In genomic region chr2:173082706-173083105, GRCm38 (mm10) we compare ENCODE assay signal across 21 mouse cellular contexts. TPM values are rescaled to one million over a fixed set of nuclear protein-coding genes. Genes with fewer than 3 reads are reported as not detected.
A peak's percentile ranks its signal among the peaks of the same experiment; 100 is the strongest.
DNase-seq lines count a peak whose midpoint lies in the region; ATAC-seq and TF ChIP-seq lines count a peak whose summit lies in the region.
"Had no signal": no experiment of that assay in that cellular context is flagged by ENCODE, and none has a peak within 500 bp of the region (broad histone marks: within the 10 kb centered on the region; RNA-seq: fewer than 3 reads in every experiment).

No protein-coding gene starts in this region.

- no peak overlapping the region for H3K4me3 ChIP-seq in heart, postnatal 0 days (ENCODE audit: low read depth, low read length)
- H3K4me3 ChIP-seq in midbrain, embryonic 14.5 days (replicated peaks; ENCODE audit: low read depth, low read length) = no peak overlapping the region
- H3K4me3 ChIP-seq in hindbrain, embryonic 10.5 days = no peak overlapping the region
- H3K4me3 ChIP-seq: forebrain, embryonic 12.5 days; intestine, embryonic 15.5 days; left cerebral cortex, adult 2 months had no signal

- no peak for ATAC-seq in heart, postnatal 0 days (ENCODE audit: insufficient read depth, low read depth)
- ATAC-seq in midbrain, embryonic 14.5 days (ENCODE audit: low FRiP score, low TSS enrichment) = no peak
- ATAC-seq: midbrain, embryonic 16.5 days had no signal

- WGBS in heart, postnatal 0 days = 82% methylated on average over 3 of the region's 3 CpGs
- WGBS in midbrain, embryonic 14.5 days = 90% methylated on average over 3 of the region's 3 CpGs
- 83% methylated on average over 3 of the region's 3 CpGs for WGBS in hindbrain, embryonic 10.5 days

- H3K4me1 ChIP-seq in heart, postnatal 0 days (ENCODE audit: control insufficient read depth, insufficient read depth) = peaks cover 20% of the 10 kb centered on the region
- H3K4me1 ChIP-seq in midbrain, embryonic 14.5 days (ENCODE audit: control insufficient read depth, insufficient read depth, low read length) = no peaks in the 10 kb centered on the region
- peaks cover 17% of the 10 kb centered on the region for H3K4me1 ChIP-seq in hindbrain, embryonic 10.5 days (replicated peaks)
- H3K4me1 ChIP-seq: forebrain, embryonic 12.5 days; intestine, embryonic 15.5 days had no signal

- H3K36me3 ChIP-seq in heart, postnatal 0 days (replicated peaks; ENCODE audit: control insufficient read depth, insufficient read depth, low read length) = no peaks in the 10 kb centered on the region
- H3K36me3 ChIP-seq in midbrain, embryonic 14.5 days (ENCODE audit: control insufficient read depth, insufficient read depth, low read length) = no peaks in the 10 kb centered on the region
- H3K36me3 ChIP-seq in hindbrain, embryonic 10.5 days = no peaks in the 10 kb centered on the region
- H3K36me3 ChIP-seq: forebrain, embryonic 12.5 days; heart, embryonic 13.5 days; intestine, embryonic 15.5 days; liver, embryonic 13.5 days had no signal

- H3K27ac ChIP-seq in heart, postnatal 0 days (ENCODE audit: low read depth) = peak overlapping the region; percentile 60; the same call in 1 of the 2 replicates
- no peak overlapping the region for H3K27ac ChIP-seq in midbrain, embryonic 14.5 days (replicated peaks; ENCODE audit: low read depth, low read length)
- no peak overlapping the region for H3K27ac ChIP-seq in hindbrain, embryonic 10.5 days
- H3K27ac ChIP-seq: forebrain, embryonic 12.5 days; intestine, embryonic 15.5 days; left cerebral cortex, adult 2 months; liver, embryonic 13.5 days had no signal

- H3K27me3 ChIP-seq in heart, postnatal 0 days (ENCODE audit: control insufficient read depth, insufficient read depth, low read length) = no peaks in the 10 kb centered on the region
- no peaks in the 10 kb centered on the region for H3K27me3 ChIP-seq in midbrain, embryonic 14.5 days (ENCODE audit: control insufficient read depth, insufficient read depth, low read length)
- H3K27me3 ChIP-seq in hindbrain, embryonic 10.5 days (ENCODE audit: insufficient read depth, poor library complexity, severe bottlenecking) = peaks cover 10% of the 10 kb centered on the region; the same call in 1 of the 2 replicates
- H3K27me3 ChIP-seq: forebrain, embryonic 12.5 days; heart, embryonic 13.5 days; intestine, embryonic 15.5 days had no signal

- H3K4me2 ChIP-seq in heart, postnatal 0 days (ENCODE audit: low read depth, low read length) = no peak overlapping the region
- H3K4me2 ChIP-seq in midbrain, embryonic 14.5 days (ENCODE audit: low read length) = no peak overlapping the region
- H3K4me2 ChIP-seq: forebrain, embryonic 12.5 days had no signal

- H3K9ac ChIP-seq in heart, postnatal 0 days (replicated peaks; ENCODE audit: low read depth, low read length) = no peak overlapping the region
- no peak overlapping the region for H3K9ac ChIP-seq in midbrain, embryonic 14.5 days (replicated peaks; ENCODE audit: low read length)
- H3K9ac ChIP-seq: forebrain, embryonic 12.5 days had no signal

- no peak for TF ChIP-seq EP300 in heart, postnatal 0 days (IDR thresholded peaks at IDR 0.05; ENCODE audit: low read depth)

- H3K9me3 ChIP-seq in heart, postnatal 0 days (replicated peaks; ENCODE audit: control insufficient read depth, low read length) = no peaks in the 10 kb centered on the region
- no peaks in the 10 kb centered on the region for H3K9me3 ChIP-seq in midbrain, embryonic 14.5 days (ENCODE audit: control insufficient read depth, low read length)
- no peaks in the 10 kb centered on the region for H3K9me3 ChIP-seq in hindbrain, embryonic 10.5 days
- H3K9me3 ChIP-seq: forebrain, embryonic 12.5 days; heart, embryonic 13.5 days; intestine, embryonic 15.5 days; liver, embryonic 13.5 days had no signal

- no peak for DNase-seq in heart, postnatal 0 days (ENCODE audit: low spot score)
- DNase-seq in heart, adult 11 months = no peak
- DNase-seq in CD4-positive, CD25-positive, alpha-beta regulatory T cell, adult 2 months (ENCODE audit: low read depth, low spot score) = peak; percentile 71
- DNase-seq in induced T-regulatory cell, adult 2 months (ENCODE audit: low read depth) = peak; percentile 86
- peak; percentile 78 for DNase-seq in thymus, postnatal 25 days
- DNase-seq in midbrain, embryonic 14.5 days = no peak
- DNase-seq in hindbrain, embryonic 10.5 days (ENCODE audit: low spot score) = no peak
- DNase-seq: cerebellum, postnatal 14 days; gastrocnemius, postnatal 25 days; kidney, postnatal 14 days; liver, embryonic 13.5 days; spleen, adult 18-20 months had no signal

- no peak for TF ChIP-seq CTCF in heart, postnatal 0 days (IDR thresholded peaks at IDR 0.05; ENCODE audit: low read depth)

RNA-seq across cellular contexts. Expression of gene Ctcfl, which starts 36.6 kb away (rescaled TPM):
- total RNA-seq in heart, postnatal 0 days (2014; rRNA removed; ENCODE audit: low replicate concordance) = not detected in 2 replicates
- polyA plus RNA-seq in heart, postnatal 0 days (2015; fragmentation: Nextera tagmentation; extraction: Ambion mirVana) = 0.22 and 0.26 TPM in 2 replicates
- not detected in 2 replicates for polyA plus RNA-seq in midbrain, embryonic 14.5 days (2014; fragmentation: Nextera tagmentation; extraction: Ambion mirVana)
- polyA plus RNA-seq in hindbrain, embryonic 10.5 days (2016; fragmentation: Nextera tagmentation; extraction: Ambion mirVana) = 0.04 and 0.10 TPM in 2 replicates
- total RNA-seq: adrenal gland, adult 18-20 months; gastrocnemius, postnatal 25 days; hematopoietic stem cell, adult 5-6 weeks; layer of hippocampus, adult 8-10 months had no signal
- polyA plus RNA-seq: frontal cortex, adult 2 months had no signal

Comparison
In these comparisons a context has a peak if more than half of its experiments do, and no peak if none do; other contexts are left out.
1. DNase-seq: peak in CD4-positive, CD25-positive, alpha-beta regulatory T cell, adult 2 months (single experiment), induced T-regulatory cell, adult 2 months (single experiment) and thymus, postnatal 25 days (single experiment); none in heart, postnatal 0 days (single experiment), heart, adult 11 months (single experiment), midbrain, embryonic 14.5 days (single experiment) and hindbrain, embryonic 10.5 days (single experiment).